Mouse (Mus musculus): ENCODE measurements around the gene Smim6.

- TF ChIP-seq CTCF (conservative IDR thresholded peaks at IDR 0.05; ENCODE audit: low read length) (no peak), POU5F1 (IDR thresholded peaks at IDR 0.05; ENCODE audit: borderline replicate concordance, low read length) (no peak)
These were observed 23.8 kb upstream of the Smim6 start for GRCm38 (mm10) chr11:115888020-115888419.

Data from E14TG2a.4 (cell line).